Mouse (Mus musculus): ENCODE measurements around the gene Crip2.

Crip2 gene

GRCm38 (mm10) chr12:113132567-113132966 lies 7.5 kb upstream of the Crip2 start:
- DNase-seq = no peak

- no peak for DNase-seq
Measured at GRCm38 (mm10) chr12:113133260-113133659, 6.8 kb upstream of the Crip2 start.

- no peak for DNase-seq
Measured at GRCm38 (mm10) chr12:113133861-113134403, 6.1 kb upstream of the Crip2 start.

- no peak for DNase-seq
Measured at GRCm38 (mm10) chr12:113134502-113134901, 5.5 kb upstream of the Crip2 start.

- no peak for DNase-seq
Measured at GRCm38 (mm10) chr12:113135401-113135800, 4.6 kb upstream of the Crip2 start.

- DNase-seq = no peak
Measured at GRCm38 (mm10) chr12:113136492-113137020, 3.5 kb upstream of the Crip2 start.

GRCm38 (mm10) chr12:113137260-113138213 lies 2.5 kb upstream of the Crip2 start:
- no peak for DNase-seq

GRCm38 (mm10) chr12:113138291-113138690 lies 1.7 kb upstream of the Crip2 start:
- DNase-seq = no peak

GRCm38 (mm10) chr12:113138901-113139864 lies 853 bp upstream of the Crip2 start:
- DNase-seq = no peak

- no peak for DNase-seq
Measured at GRCm38 (mm10) chr12:113140616-113141411, 778 bp downstream of the Crip2 start.

GRCm38 (mm10) chr12:113141531-113141973 lies 1.5 kb downstream of the Crip2 start:
- no peak for DNase-seq

- no peak for DNase-seq
Measured at GRCm38 (mm10) chr12:113142021-113142975, 2.3 kb downstream of the Crip2 start.

GRCm38 (mm10) chr12:113143164-113143563 lies 3.1 kb downstream of the Crip2 start:
- no peak for DNase-seq

GRCm38 (mm10) chr12:113144001-113144756 lies 4.1 kb downstream of the Crip2 start:
- no peak for DNase-seq

- no peak for DNase-seq
Measured at GRCm38 (mm10) chr12:113144886-113145285, 4.8 kb downstream of the Crip2 start.

- DNase-seq = no peak
Measured at GRCm38 (mm10) chr12:113145591-113145990, 5.6 kb downstream of the Crip2 start.

GRCm38 (mm10) chr12:113146112-113147057 lies 6.3 kb downstream of the Crip2 start, which contains the start of gene Crip1:
Gene Crip1 (plus strand): TSS chr12:113146316.
- DNase-seq = peak; percentile 82

GRCm38 (mm10) chr12:113147481-113147880 lies 7.4 kb downstream of the Crip2 start:
- DNase-seq = no peak
